Mouse (Mus musculus): ENCODE data around the gene Tshr.
"Not testable (repeated sequence)": the region's sequence is repeated elsewhere in the genome, so short reads cannot be mapped to it uniquely, and the experiment has no call there.

Gene Tshr

DNA sequence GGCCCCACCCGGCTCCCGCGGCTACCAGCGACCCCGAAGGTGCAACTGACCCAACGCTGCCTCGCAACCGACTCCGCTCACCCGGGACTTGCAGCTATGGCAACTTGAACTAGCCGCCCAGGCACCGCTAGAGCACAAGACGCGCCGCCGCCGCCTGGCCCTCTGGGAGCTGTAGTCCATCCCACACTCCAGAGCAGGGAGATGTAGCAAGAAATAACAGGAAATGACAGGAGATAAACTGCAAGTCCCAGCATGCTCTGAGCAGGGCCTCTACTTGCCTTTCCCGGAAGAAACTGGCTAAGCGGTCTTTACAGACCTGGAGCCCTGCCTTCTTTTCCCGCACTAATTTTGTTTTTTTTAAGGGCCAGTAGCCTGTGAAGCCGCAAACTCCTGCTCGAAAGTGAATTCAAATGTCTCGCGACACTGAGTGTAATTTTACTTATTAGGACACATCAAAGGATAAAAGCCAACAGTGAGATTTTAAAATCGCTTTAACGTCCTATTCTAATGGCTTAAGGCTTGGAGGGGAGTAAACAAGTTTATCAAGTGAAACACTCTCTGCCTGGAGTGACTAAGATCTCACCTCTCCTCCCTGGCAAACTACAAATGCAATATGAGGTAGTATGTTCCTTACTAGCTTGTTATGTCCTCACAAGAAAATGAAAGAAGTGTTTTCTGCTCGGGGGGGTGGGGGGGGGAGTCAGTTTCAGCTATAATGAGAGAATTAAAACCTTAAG, at the start of gene Tshr, which contains the start of gene Cep128:
Tshr (plus strand) TSS at position 283 of the 737 bp plus-strand sequence.
Cep128 (minus strand) TSS at position 129 of the 737 bp plus-strand sequence.
- DNase-seq, result peak; percentile 95

DNA sequence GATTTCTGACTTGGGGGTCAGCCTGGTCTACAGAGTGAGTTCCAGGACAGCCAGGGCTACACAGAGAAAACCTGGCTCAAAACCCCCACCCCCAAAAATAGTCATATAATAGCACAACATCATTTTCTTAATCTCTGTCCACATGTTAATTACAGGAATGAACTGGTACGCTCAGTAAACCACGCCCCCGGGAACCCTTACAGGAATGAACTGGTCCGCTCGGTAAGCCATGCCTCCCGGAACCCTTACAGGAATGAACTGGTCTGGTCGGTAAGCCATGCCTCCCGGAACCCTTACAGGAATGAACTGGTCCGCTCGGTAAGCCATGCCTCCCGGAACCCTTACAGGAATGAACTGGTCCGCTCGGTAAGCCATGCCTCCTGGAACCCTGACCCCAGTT, 45.7 kb upstream of the Tshr start:
- not testable (repeated sequence) for DNase-seq

DNA sequence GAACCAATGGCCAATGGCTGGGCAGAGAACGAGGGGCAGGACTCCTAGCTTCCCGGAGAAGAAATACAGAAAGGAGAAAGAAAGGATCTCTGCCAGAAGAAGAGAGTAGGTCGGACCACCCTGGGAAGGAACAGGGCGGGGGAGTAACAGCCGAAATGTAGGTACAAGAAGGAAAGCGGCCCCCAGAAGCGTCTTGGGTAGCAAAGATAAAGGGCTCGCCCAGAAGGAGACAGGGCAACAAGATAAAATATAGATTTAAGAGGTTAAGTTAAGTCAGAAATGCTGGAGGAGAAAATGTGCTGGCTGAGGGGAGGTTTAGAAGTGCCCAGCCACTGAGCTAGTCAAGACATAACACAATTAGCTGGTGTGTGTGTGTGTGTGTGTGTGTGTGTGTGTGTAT, 30.6 kb upstream of the Tshr start:
- no peak for DNase-seq

DNA sequence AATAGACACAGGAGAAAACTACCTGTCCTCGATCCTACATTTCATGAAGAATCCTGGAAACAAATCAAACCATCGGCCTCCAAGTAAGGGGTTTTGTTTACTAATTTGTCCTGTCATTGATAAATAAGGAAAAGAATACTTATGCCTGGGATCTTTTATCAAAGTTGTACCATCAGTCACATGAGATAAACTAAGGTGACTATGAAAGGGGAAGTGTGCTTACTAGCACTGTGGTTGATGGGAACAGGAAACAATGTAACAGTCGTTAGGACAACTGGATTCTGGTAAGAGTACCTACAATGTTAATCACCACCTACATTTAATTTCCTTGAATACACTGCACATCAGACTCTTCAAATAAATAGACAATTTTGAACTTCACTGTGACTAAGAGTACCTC, 15.2 kb upstream of the Tshr start:
- DNase-seq, result no peak

DNA sequence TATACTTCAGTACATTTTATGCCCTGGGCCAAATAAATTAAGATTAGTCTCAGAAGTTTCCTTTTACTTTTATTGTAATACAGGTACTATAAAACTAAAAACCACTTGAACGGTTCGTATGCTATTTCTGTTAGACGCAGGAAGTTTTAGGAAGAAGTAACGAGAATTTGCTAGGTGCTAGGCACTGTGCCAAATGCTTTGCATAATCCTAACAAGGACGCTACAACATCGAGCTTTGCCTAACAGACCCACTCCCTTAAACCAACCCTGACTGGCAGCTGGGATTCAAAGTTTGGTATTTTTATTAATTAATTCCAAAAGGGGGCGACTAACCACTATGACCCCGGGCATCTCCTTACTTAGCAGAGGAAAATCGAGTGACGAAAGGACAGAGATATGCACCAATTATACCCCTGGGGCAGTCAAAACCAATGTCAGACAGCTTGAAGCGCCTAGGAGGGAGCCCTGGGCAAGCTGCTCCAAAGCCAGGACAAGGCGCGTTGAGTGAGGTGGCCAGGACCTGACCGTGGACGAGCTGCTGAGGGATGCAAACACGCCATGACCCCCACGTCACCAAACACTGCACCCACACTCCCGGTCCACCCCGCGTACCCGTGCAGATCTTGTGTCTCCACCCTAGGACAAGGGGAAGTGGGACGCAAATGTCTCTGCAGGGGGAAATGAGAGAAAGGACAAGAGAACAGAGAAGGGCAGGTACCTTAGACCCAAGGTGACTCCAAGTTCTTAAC, 673 bp upstream of the Tshr start:
- DNase-seq, result peak; percentile 35

DNA sequence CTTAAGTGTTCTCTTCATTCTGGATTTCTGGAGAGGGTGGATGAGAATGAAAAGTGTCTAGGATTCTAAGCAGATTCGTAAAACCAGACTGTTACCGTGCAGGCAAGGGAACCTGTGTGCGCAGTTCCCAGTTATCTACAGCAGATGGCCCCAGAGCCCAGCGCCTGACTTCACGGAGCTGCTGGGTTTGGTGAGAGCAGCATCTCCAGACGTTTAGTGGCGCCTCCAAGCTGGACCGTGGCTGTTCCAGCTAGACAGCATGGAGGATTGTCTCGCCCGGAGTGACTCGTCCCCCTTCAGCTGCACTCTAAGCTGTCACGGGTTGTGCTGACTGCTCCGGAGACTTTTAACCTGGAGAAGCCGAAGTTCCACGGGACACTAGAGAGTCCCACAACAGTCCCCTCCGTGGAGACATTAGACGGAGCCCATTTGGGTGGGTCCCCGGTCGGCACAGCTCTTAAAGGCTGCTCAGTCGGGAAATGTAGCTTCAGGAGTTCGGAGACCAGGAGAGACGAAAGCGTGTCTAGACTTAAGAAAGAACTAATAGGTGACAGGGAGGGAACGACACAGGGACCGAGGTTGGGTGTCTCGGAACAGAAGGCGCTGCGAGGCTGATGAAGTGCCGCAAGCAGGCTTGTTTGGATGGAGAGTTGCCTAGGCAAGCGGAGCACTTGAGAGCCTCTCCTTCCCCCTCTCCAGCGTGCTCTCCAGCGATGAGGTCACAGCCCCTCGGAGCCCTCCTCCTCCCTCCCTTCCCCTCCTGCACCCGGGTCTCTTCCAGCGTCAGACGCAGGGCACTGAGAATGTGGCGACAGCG, 16.1 kb downstream of the Tshr start:
- DNase-seq, result peak; percentile 83

DNA sequence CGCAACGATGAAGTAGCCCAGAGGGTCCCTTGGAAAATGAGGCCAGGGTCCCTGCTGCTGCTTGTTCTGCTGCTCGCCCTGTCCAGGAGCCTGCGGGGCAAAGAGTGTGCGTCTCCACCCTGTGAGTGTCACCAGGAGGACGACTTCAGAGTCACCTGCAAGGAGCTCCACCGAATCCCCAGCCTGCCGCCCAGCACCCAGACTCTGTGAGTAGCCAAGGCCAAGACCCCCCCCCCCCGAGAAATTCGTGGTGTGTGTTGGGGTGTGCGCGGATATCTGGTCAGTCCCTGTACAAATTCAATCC, 16.6 kb downstream of the Tshr start:
- DNase-seq, result no peak

DNA sequence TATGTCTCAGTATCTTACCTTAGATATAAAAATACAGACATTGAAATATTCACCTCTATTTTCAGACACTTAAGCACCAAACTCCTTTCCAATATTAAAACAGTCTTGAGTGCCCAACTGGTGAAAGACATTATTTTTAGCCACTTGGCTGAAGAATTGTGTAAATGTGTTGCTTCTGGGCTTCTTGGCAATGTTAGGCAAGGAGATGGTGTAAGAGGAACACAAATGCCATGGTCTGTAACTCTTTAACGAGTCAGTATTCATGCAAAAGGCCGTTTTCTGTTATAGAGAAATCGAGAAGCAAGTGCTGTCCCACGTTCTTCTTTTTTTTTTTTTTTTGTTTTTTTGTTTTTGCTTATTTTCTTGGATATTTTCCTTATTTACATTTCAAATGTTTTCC, 25.9 kb downstream of the Tshr start:
- no peak for DNase-seq

DNA sequence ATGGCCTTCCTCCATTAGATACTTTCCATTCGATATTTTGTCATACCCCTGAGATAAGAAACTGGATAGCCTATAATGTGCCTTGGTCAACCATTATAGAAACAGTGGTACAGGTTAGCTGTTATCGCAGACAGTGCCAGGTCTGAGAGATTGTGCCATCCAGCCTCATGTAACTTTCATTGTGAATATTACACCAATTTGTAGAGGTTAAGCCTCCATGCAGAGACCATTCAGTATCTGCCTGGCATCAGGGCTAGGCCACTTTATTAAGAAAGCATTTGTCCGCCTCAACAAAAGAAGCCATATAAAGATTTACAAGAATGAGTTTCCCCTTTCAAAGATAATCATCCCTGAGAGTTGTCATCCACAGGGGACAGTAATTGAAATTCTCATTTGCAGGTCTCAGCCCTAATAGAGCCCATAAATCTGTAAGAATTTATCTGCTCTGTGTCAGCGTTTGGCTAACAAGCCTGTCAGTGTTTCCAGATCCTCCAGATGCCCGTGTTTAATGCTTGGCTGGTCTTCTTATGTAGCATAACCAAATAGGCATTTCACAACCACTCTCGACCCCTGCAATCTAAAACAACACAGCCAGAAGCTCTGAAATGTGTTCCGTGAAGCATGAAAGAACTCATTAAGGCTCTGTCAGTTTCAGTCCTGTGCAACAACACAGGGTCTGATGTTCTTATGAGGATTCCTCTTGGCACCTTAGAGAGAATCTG, 28.3 kb downstream of the Tshr start:
- no peak for DNase-seq

DNA sequence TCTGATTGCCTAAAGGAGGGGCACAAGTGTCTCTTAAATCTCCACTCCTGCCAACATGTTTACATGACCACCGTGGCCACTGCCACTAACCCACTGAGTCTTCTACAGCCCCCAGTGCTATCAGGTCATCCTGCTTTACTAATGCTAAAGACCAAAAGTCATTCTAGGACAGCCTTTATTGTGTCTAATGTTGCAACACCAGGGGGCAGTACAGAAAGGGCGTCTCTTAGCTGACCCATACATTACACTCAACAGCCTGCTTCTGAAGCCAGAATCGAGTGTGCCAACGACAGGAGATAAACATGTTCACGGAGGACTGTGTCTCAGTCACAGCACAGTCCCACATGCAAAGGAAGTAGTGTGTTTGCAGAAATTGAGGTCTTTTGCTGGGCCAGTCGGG, 30.7 kb downstream of the Tshr start:
- no peak for DNase-seq

DNA sequence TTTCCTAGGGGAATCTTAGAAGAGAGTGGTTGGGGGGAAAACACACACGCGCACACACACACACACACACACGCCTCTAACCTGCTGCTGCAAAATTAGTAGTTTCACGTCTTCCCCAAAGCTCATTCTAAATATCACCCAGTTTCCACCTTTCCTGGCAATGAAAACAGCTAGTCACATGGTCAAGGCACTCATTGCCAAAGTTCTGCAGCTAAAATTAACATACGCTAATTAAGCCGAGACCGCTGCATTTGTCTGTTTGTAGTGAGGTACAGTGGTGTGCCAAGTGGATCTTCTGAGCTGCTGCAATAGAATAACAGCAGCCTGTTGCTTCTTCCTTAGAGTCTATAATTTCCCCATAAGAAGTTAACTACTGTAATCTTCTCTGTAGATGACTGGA, 32.5 kb downstream of the Tshr start:
- DNase-seq, result no peak

DNA sequence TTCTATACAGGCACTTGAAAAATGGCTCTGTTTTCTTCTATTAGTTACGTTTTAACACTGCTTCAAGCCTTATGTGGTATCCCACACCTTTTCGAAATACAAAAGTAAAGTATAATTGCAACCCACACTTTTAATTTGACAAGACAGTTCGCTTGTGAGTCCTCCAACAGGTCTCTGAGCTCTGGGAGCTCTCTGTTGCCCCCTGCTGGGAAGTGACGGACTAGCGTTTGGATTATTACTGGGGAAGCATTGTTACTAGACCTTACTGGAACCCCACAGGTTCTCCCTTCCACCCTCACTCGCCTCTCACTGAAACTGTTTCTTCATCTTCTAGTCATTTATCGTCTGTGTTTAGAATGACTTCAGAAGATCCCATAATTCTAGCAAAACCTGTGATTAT, 34.4 kb downstream of the Tshr start:
- DNase-seq, result peak; percentile 76

DNA sequence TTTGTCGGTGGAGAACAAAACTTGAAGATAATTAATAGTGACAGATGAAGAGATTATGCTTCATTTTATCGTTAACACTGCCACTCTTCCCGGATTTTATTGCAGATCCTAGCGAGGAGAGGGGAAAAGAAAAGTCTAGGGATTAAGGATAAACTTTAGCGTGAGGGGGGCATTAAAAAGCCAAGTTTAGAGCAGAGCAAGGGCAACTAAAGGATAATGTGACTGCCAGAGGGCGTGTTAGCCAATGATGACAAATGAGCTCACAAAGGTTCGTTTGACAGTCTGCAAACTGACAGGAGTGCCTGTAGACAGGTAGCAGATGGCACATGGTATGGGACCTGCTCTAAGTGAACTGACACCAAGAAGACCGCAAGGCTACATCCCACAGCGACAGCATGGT, 36.9 kb downstream of the Tshr start:
- no peak for DNase-seq

DNA sequence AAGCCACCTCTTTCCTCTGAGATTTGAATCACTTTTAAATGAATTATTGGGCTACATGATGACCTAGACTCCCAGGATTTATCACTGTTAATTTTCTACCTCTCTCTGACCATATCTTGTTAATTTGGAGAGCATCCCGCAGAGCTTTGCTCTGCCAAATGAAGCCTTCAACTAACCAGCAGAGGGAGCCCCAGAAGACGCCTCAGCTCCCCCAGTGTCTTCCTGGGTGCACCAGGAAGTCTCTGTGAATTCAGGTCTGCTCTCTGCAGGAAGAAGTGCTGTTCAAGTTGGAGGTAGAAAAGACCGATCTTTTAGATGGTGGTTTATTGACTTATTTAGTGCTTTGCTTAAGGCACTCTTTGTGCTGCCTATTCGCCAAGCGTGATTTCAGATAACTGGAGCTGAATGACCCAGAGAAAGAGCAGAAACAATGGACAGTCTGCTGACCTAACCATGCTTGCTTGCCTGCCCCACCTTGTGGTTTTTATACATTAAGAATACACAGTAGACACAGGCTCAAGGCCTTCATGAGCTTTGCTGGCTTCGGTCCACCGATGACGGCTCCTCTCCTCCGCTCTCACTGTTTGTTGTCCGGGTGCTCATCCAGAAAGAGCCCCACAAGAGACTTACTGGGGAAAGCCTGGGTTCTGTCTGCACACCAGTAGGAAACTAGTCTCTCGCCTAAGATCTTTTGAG, 38.9 kb downstream of the Tshr start:
- DNase-seq, result peak; percentile 44

DNA sequence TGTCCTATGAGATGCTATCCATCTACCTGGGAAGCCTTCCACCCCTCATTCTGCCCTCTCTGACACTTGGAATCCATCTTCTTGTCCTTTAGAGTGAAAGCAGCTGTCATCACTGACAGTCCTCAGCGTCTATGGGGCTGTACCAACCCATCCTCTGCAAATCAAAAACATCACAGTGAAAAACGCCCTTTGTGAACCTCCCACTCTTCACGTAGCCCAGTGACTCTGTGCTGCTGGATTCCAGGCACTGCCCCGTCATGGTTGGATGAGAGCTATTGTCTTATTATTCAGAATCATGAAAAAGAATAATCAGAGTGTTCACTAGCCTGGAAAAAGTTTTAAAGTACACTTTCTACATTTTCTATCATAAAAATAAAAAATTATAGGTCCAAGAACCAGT, 42.1 kb downstream of the Tshr start:
- DNase-seq, result no peak

DNA sequence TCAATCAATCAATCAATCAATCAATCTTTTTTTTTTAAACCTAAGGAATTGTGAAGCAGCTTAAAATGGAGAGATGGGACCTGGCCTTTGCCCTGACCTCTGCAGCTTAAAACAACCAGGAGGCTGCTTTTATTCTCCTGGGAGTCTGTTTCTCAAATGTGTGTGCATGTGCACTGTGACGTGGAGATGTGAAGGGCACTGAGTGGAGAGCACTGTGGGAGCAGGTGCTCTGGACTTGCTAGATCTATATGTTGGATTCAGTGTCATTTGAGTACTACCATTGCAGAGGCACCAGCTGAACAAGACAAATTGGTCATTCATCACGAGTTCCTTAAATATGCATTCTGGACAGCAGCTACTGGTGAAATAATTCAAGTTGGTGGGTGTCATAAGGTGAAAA, 42.8 kb downstream of the Tshr start:
- no peak for DNase-seq

DNA sequence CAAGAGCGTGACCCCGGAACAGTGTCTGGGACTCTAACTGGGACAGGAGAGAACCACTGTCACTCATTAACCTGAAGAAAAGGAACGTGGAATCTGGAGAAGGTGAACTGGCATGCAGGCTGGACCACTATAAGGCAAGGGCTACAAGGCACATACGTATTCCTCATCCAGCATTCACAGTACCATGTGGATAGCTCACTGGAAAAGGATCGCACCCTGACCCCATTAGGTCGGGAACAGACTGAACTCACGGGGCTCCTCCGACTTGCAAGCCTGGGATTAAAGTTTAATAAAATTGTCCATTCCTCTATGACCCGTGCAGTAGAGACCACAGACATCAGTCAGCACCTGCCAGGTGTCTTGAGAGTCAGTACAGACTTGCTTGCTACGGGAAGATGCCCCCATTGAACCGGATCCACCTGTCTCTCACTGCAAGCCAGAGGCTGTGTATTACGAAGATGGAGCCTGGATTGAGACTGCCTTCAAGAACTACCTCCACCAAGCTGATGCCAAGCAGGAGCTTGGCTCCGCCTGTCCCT, 97.9 kb downstream of the Tshr start:
- peak; percentile 14 for DNase-seq

DNA sequence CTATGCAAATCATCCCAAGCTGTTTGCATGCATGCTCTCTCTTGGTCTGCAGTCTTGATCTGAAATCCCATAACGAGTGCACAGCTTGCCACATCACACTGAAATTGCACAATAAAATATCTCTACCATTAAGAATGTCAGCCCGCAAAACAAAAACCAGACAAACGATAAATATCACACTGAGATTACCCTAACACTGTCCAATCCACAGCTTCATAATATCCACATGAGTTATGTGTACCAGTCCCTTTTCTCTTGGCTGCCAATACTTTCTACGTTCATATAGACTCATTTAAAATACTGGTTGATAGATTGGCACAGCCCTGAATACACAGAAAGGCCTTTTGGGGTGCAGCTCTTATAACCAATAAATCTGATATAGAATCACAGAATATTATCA, 102.0 kb downstream of the Tshr start:
- DNase-seq, result no peak

DNA sequence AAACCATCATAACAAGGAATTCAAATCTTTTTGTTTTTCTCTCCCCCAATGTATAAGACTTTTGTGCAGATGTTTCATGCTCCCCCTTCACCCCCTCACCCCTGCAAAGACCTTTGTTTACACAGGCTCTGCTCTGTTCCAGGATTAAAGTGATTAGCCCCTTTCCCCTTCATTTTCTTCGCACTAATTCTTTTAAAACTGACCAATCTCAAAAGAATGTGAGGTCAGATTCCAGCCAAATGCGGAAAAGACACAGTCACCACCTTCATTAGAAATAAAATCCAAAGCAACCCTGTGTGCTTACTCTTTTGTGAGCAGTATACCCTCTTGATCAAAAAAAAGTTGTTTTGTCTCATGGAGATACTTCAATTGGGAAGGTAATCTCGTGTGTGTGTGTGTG, 104.0 kb downstream of the Tshr start:
- no peak for DNase-seq

DNA sequence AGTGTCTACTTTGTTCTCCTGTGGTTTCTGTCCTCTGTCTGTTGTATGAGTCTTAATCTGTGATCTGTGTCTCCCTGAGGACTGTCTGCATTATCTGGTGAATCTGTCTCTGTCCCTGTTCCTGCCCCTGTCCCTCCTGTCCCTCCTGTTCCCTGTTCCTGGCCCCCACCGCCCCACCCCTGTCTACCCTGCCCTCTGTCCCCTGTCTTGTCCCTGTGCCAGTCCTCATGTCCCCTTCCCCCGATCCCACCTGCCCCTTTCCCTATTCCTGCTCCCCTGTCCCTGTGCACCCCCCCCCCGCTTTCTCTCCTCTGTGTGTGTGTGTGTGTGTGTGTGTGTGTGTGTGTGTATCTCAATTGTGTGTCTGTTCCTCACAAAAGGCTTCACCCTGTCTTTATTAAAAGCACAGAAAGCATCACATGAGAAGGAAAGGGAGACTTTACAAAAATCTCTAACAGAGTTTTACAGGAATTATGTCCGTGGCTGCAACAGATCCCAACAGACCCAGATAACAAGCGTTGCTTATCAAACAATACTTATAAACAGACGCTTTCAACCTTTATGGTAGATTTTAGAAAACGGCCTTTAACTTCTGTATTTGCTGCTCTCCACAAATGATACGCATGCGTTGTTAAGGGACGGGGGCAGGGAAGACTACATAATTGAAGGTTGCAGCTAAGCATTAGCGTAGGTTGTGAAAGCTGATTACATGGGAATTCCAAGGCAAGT, 111.3 kb downstream of the Tshr start:
- DNase-seq, result no peak

DNA sequence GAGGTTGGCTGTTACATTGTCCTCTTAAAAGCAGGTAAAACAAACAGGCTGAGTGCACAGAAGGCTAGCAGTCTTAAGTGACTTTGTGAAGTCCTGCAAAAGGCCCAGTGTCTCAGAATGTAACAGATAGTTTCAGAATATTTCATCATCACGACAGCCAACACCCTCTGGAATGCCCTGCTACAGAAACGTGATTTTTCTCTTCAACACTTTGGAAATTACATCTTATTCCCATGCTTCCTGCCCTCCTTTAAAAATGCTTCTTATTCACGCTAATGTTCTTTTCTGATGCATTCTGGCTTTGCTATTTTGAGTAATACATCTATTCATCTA, 111.8 kb downstream of the Tshr start:
- DNase-seq, result no peak

DNA sequence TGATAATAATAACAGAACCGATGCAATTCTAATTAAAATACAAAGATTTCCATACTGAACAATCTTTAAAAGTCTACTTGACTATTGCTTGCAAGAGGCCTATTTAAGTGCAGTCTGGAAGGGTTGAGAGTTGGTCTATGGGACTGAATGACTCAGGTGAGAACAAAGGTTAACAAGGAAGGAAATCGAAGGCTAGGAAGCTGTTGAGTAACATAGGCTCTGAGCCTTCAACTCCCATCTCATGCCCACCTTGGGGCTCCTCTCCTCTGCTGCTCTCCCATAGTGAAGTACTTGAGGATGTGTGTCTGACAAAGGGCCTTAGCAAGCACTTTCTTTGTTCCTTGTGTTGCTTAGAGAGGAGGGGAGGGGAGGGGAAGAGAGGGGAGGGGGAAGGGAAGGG, 116.1 kb downstream of the Tshr start:
- no peak for DNase-seq
